23 mouse cellular contexts compared by ENCODE assay signal in the genomic region with DNA sequence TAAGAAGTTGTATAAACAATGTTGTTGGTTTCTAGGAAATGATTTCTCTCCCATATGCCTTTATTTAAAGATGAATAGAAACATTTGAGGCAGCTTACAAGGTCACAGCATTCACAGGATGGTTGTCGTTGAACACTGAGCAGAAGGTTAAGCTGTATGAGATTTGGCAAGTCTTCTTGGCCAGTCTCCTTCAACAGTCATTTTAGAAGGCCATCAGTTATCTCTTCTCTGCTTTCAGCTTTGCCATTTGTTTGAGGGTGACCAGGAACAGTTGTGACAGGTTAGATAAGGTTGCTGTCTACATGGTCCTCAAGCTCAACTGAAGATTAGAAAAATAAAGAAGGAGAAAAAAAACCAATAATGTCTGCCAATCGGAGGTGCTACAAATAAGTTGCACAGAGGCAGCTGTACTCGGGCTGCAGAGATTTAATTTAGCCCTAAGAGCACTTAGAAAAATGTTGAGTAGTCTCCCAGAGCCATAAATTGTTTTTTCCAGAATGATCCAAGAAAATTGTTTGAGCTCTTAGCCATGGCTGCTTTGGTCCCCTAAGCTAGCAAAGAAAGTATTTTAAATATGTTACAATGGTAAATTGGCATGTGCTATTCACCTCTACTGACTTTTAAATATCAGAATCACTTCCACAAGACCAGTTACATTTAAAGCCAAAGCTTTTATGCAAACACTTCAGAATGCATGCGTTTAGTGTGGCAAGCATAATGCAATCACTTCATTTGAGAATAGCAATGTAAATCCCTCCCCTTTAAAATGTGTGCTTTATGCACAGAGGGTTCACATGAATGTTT.
DNase-seq lines count a peak whose midpoint lies in the region; ATAC-seq and TF ChIP-seq lines count a peak whose summit lies in the region.
"Had no signal": no experiment of that assay in that cellular context is flagged by ENCODE, and none has a peak within 500 bp of the region (broad histone marks: within the 10 kb centered on the region; RNA-seq: fewer than 3 reads in every experiment).

No protein-coding gene starts in this region.

- WGBS in embryonic facial prominence, embryonic 14.5 days = 61% methylated on average over 4 of the region's 4 CpGs
- WGBS in embryonic facial prominence, embryonic 10.5 days = 80% methylated on average over 4 of the region's 4 CpGs
- 24% methylated on average over 4 of the region's 4 CpGs for WGBS in heart, embryonic 14.5 days
- WGBS in heart, adult 2 months = 38% methylated on average over 4 of the region's 4 CpGs
- 80% methylated on average over 4 of the region's 4 CpGs for WGBS in kidney, postnatal 0 days
- 30% methylated on average over 4 of the region's 4 CpGs for WGBS in lung, postnatal 0 days
- 47% methylated on average over 4 of the region's 4 CpGs for WGBS in lung, adult 2 months

- no peak for TF ChIP-seq CTCF in heart, adult 2 months (IDR thresholded peaks at IDR 0.05)
- TF ChIP-seq CTCF in kidney, postnatal 0 days (IDR thresholded peaks at IDR 0.05; ENCODE audit: low read depth) = no peak
- no peak for TF ChIP-seq CTCF in lung, postnatal 0 days (IDR thresholded peaks at IDR 0.05)
- no peak for TF ChIP-seq CTCF in lung, adult 2 months (IDR thresholded peaks at IDR 0.05; ENCODE audit: insufficient read depth, low read length)

- no peak for ATAC-seq in embryonic facial prominence, embryonic 14.5 days (ENCODE audit: low read depth)
- no peak for ATAC-seq in heart, embryonic 14.5 days (ENCODE audit: insufficient number of reproducible peaks, insufficient read depth, low FRiP score, low read depth)
- no peak for ATAC-seq in kidney, postnatal 0 days (replicated peaks; ENCODE audit: low FRiP score, low read depth)
- ATAC-seq in lung, postnatal 0 days = peak; percentile 64
- ATAC-seq: forebrain, postnatal 0 days; intestine, postnatal 0 days; midbrain, embryonic 13.5 days had no signal

- DNase-seq in embryonic facial prominence, embryonic 14.5 days (ENCODE audit: low spot score) = peak; percentile 40
- DNase-seq in embryonic facial prominence, embryonic 10.5 days (ENCODE audit: low spot score) = no peak
- DNase-seq in heart, adult 2 months = no peak
- peak; percentile 4 for DNase-seq in kidney, postnatal 0 days (ENCODE audit: low spot score)
- no peak for DNase-seq in kidney, adult 18-20 months
- peak; percentile 52 for DNase-seq in lung, postnatal 0 days (ENCODE audit: low spot score)
- DNase-seq in lung, adult 2 months = no peak
- DNase-seq: adrenal gland, postnatal 14 days; cerebellum, adult 11-12 months; forebrain, postnatal 0 days; kidney, postnatal 25 days; right cerebral cortex, postnatal 4 days; thymus, adult 2 months; thymus, postnatal 36 days had no signal

- no peak overlapping the region for H3K27ac ChIP-seq in embryonic facial prominence, embryonic 14.5 days (replicated peaks; ENCODE audit: low read depth, low read length)
- H3K27ac ChIP-seq in embryonic facial prominence, embryonic 10.5 days (replicated peaks) = no peak overlapping the region
- H3K27ac ChIP-seq in heart, embryonic 14.5 days (replicated peaks in 1 of 2; ENCODE audit: control insufficient read depth in 1 of 2, insufficient read depth in 1 of 2, low read depth in 2 of 2, low read length in 2 of 2) = peak overlapping the region; percentile 37 to 44; a peak in 2 of 4 replicates
- no peak overlapping the region for H3K27ac ChIP-seq in heart, adult 2 months
- no peak overlapping the region for H3K27ac ChIP-seq in kidney, postnatal 0 days
- H3K27ac ChIP-seq in lung, postnatal 0 days (ENCODE audit: low read length) = no peak overlapping the region
- H3K27ac ChIP-seq: embryonic facial prominence, embryonic 12.5 days; hindbrain, embryonic 14.5 days; limb, embryonic 12.5 days; macrophage; midbrain, embryonic 13.5 days; neural tube, embryonic 13.5 days had no signal

- no peaks in the 10 kb centered on the region for H3K9me3 ChIP-seq in embryonic facial prominence, embryonic 14.5 days (ENCODE audit: control insufficient read depth, low read length)
- H3K9me3 ChIP-seq in embryonic facial prominence, embryonic 10.5 days = no peaks in the 10 kb centered on the region
- no peaks in the 10 kb centered on the region for H3K9me3 ChIP-seq in heart, embryonic 14.5 days (ENCODE audit: control insufficient read depth, low read length)
- no peaks in the 10 kb centered on the region for H3K9me3 ChIP-seq in kidney, postnatal 0 days (replicated peaks; ENCODE audit: low read length)
- no peaks in the 10 kb centered on the region for H3K9me3 ChIP-seq in lung, postnatal 0 days (ENCODE audit: low read length)
- H3K9me3 ChIP-seq: embryonic facial prominence, embryonic 12.5 days; limb, embryonic 12.5 days; midbrain, embryonic 13.5 days; neural tube, embryonic 13.5 days had no signal

- no peaks in the 10 kb centered on the region for H3K27me3 ChIP-seq in embryonic facial prominence, embryonic 14.5 days (replicated peaks; ENCODE audit: control insufficient read depth, insufficient read depth, low read length)
- H3K27me3 ChIP-seq in embryonic facial prominence, embryonic 10.5 days (replicated peaks; ENCODE audit: low read depth, poor library complexity, severe bottlenecking) = no peaks in the 10 kb centered on the region
- H3K27me3 ChIP-seq in heart, embryonic 14.5 days (ENCODE audit: control insufficient read depth, insufficient read depth, low read length) = no peaks in the 10 kb centered on the region
- no peaks in the 10 kb centered on the region for H3K27me3 ChIP-seq in heart, adult 2 months (ENCODE audit: control insufficient read depth, insufficient read depth, low read length)
- H3K27me3 ChIP-seq in kidney, postnatal 0 days (ENCODE audit: insufficient read depth, low read length) = no peaks in the 10 kb centered on the region
- H3K27me3 ChIP-seq in lung, postnatal 0 days (replicated peaks; ENCODE audit: insufficient read depth, low read length) = no peaks in the 10 kb centered on the region
- H3K27me3 ChIP-seq: embryonic facial prominence, embryonic 12.5 days; limb, embryonic 12.5 days; midbrain, embryonic 13.5 days; neural tube, embryonic 13.5 days had no signal

- H3K79me2 ChIP-seq in heart, adult 2 months (replicated peaks; ENCODE audit: control insufficient read depth, insufficient read depth, low read length) = no peaks in the 10 kb centered on the region

- TF ChIP-seq EP300 in heart, adult 2 months (IDR thresholded peaks at IDR 0.05; ENCODE audit: insufficient read depth, low read depth, low read length) = no peak
- TF ChIP-seq EP300 in lung, postnatal 0 days (IDR thresholded peaks at IDR 0.05) = no peak

- no peak overlapping the region for H3K4me2 ChIP-seq in embryonic facial prominence, embryonic 14.5 days (ENCODE audit: low read depth, low read length)
- no peak overlapping the region for H3K4me2 ChIP-seq in heart, embryonic 14.5 days (ENCODE audit: low read length)
- no peak overlapping the region for H3K4me2 ChIP-seq in kidney, postnatal 0 days (ENCODE audit: low read length)
- no peak overlapping the region for H3K4me2 ChIP-seq in lung, postnatal 0 days (replicated peaks; ENCODE audit: low read depth, low read length)
- H3K4me2 ChIP-seq: embryonic facial prominence, embryonic 12.5 days; hindbrain, embryonic 14.5 days; limb, embryonic 12.5 days; liver, embryonic 11.5 days; midbrain, embryonic 13.5 days; neural tube, embryonic 13.5 days had no signal

- intact Hi-C loops in heart, adult 2 months (cut with DNase I) = no loop called here

- no peaks in the 10 kb centered on the region for H3K36me3 ChIP-seq in embryonic facial prominence, embryonic 14.5 days (ENCODE audit: control insufficient read depth, insufficient read depth, low read length)
- no peaks in the 10 kb centered on the region for H3K36me3 ChIP-seq in embryonic facial prominence, embryonic 10.5 days (replicated peaks)
- no peaks in the 10 kb centered on the region for H3K36me3 ChIP-seq in heart, embryonic 14.5 days (ENCODE audit: control insufficient read depth, insufficient read depth, low read length)
- H3K36me3 ChIP-seq in heart, adult 2 months (ENCODE audit: control insufficient read depth, insufficient read depth, low read length) = no peaks in the 10 kb centered on the region
- no peaks in the 10 kb centered on the region for H3K36me3 ChIP-seq in kidney, postnatal 0 days (ENCODE audit: insufficient read depth, low read length)
- H3K36me3 ChIP-seq in lung, postnatal 0 days (ENCODE audit: insufficient read depth, low read length) = no peaks in the 10 kb centered on the region
- H3K36me3 ChIP-seq: embryonic facial prominence, embryonic 12.5 days; limb, embryonic 12.5 days; midbrain, embryonic 13.5 days; neural tube, embryonic 13.5 days had no signal

- no peak overlapping the region for H3K9ac ChIP-seq in embryonic facial prominence, embryonic 14.5 days (ENCODE audit: low read depth, low read length)
- no peak overlapping the region for H3K9ac ChIP-seq in heart, embryonic 14.5 days (ENCODE audit: low read length)
- no peak overlapping the region for H3K9ac ChIP-seq in heart, adult 2 months (ENCODE audit: low read depth, low read length)
- no peak overlapping the region for H3K9ac ChIP-seq in kidney, postnatal 0 days (ENCODE audit: low read depth, low read length)
- no peak overlapping the region for H3K9ac ChIP-seq in lung, postnatal 0 days (replicated peaks; ENCODE audit: low read depth)
- H3K9ac ChIP-seq: embryonic facial prominence, embryonic 12.5 days; forebrain, postnatal 0 days; hindbrain, embryonic 14.5 days; limb, embryonic 12.5 days; midbrain, embryonic 13.5 days; neural tube, embryonic 13.5 days had no signal

- H3K4me1 ChIP-seq in embryonic facial prominence, embryonic 14.5 days (ENCODE audit: control insufficient read depth, insufficient read depth, low read length) = no peaks in the 10 kb centered on the region
- H3K4me1 ChIP-seq in embryonic facial prominence, embryonic 10.5 days = no peaks in the 10 kb centered on the region
- H3K4me1 ChIP-seq in heart, embryonic 14.5 days (ENCODE audit: control insufficient read depth in 2 of 2, insufficient read depth in 2 of 2, low read length in 2 of 2) = peaks cover 0 to 11% of the 10 kb centered on the region in 2 experiments; a peak in 3 of 4 replicates
- no peaks in the 10 kb centered on the region for H3K4me1 ChIP-seq in heart, adult 2 months (ENCODE audit: control insufficient read depth, insufficient read depth, low read length)
- H3K4me1 ChIP-seq in kidney, postnatal 0 days (replicated peaks; ENCODE audit: insufficient read depth, low read length) = no peaks in the 10 kb centered on the region
- no peaks in the 10 kb centered on the region for H3K4me1 ChIP-seq in lung, postnatal 0 days (ENCODE audit: insufficient read depth, low read depth, low read length)
- no peaks in the 10 kb centered on the region for H3K4me1 ChIP-seq in lung, adult 2 months (ENCODE audit: control insufficient read depth, insufficient read depth, low read length)
- H3K4me1 ChIP-seq: embryonic facial prominence, embryonic 12.5 days; limb, embryonic 12.5 days; neural tube, embryonic 13.5 days had no signal

- TF ChIP-seq POLR2A in heart, adult 2 months (IDR thresholded peaks at IDR 0.05; ENCODE audit: insufficient read depth, low read depth, low read length) = no peak
- TF ChIP-seq POLR2A in lung, adult 2 months (IDR thresholded peaks at IDR 0.05; ENCODE audit: borderline replicate concordance, extremely low read depth, low read depth, low read length) = no peak

- H3K4me3 ChIP-seq in embryonic facial prominence, embryonic 14.5 days (ENCODE audit: low read depth, low read length) = no peak overlapping the region
- no peak overlapping the region for H3K4me3 ChIP-seq in embryonic facial prominence, embryonic 10.5 days
- H3K4me3 ChIP-seq in heart, embryonic 14.5 days (ENCODE audit: control insufficient read depth in 1 of 2, insufficient read depth in 1 of 2, low read depth in 1 of 2, low read length in 2 of 2) = no peak overlapping the region
- no peak overlapping the region for H3K4me3 ChIP-seq in heart, adult 2 months
- no peak overlapping the region for H3K4me3 ChIP-seq in kidney, postnatal 0 days (replicated peaks; ENCODE audit: low read depth, low read length)
- no peak overlapping the region for H3K4me3 ChIP-seq in lung, postnatal 0 days (ENCODE audit: low read depth, low read length)
- H3K4me3 ChIP-seq in lung, adult 2 months (replicated peaks; ENCODE audit: extremely low read depth, low read depth, low read length) = no peak overlapping the region
- H3K4me3 ChIP-seq: embryonic facial prominence, embryonic 12.5 days; limb, embryonic 12.5 days; midbrain, embryonic 13.5 days; neural tube, embryonic 13.5 days had no signal

Comparison
In these comparisons a context has a peak if more than half of its experiments do, and no peak if none do; other contexts are left out.
1. DNase-seq: peak in embryonic facial prominence, embryonic 14.5 days (single experiment), kidney, postnatal 0 days (single experiment) and lung, postnatal 0 days (single experiment); none in embryonic facial prominence, embryonic 10.5 days (single experiment), heart, adult 2 months (0 of 2), kidney, adult 18-20 months (single experiment) and lung, adult 2 months (single experiment).
2. H3K27ac ChIP-seq: peak in heart, embryonic 14.5 days (2 of 2); none in embryonic facial prominence, embryonic 14.5 days (single experiment), embryonic facial prominence, embryonic 10.5 days (single experiment), heart, adult 2 months (single experiment), kidney, postnatal 0 days (single experiment) and lung, postnatal 0 days (single experiment).